Mouse (Mus musculus): ENCODE results near the gene Arrdc3.

DNA sequence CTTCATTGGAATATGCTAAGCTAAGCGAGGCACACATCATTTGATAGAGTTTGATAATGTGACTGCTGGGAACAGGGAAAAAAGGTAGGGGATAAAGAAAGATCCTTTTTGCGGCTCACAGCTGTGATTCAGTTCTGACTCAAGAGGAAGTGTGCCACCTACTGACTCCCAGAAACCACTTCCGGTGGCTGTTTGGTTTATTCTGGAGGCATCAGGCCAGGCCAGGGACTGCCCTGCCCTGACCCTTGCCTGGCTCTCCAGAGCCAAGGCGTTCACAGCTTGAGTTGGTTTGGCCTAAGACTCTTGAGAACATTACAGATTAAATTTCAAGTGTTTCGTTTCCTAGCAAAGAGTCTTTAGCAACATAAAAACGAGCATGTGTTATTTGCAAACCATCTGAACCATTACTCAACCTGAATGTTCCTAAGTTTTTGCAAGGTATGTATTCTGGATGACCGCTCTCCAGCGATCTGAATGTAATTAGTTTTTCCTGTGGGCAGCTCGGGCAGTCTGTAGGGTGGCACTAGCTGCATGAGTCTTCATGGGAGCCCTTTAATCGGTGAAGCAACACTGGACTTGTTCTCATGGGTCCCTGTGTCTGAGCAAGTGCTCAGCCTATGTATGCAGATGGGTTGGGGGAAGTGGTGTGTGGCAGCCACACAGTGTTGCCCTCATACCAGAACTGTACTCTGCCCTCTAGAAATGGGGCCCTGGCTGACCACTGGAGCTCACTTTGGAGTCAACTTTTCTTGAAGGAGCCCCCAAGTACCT lies 57.9 kb downstream of the Arrdc3 start:
- TF ChIP-seq CTCF (IDR thresholded peaks at IDR 0.05; ENCODE audit: extremely low read depth, insufficient read depth, insufficient read length, insufficient replicate concordance) (no peak), POLR2A (IDR thresholded peaks at IDR 0.05; ENCODE audit: low read depth, low read length) (no peak)
